Comparison of ENCODE assay signal across 25 mouse cellular contexts in the genomic region with DNA sequence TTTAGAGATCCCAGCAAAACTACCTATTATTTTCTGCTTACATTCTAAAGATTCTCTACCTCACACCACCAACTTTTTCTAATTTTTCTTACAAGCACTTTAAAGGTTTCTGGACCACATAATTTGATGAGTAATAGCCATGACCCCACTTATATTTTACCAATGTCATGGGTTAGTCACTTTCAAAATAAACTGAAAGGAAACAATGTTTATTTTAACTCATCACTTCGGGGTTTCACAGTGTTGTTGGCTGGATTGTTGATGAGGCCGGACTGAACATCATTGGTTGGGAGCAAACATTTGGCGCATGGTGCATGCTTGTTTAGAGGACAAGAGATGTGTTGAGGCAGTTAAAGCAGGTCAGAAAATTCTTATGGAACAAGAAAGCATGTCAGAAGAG.
"Had no signal": no experiment of that assay in that cellular context is flagged by ENCODE, and none has a peak within 500 bp of the region (broad histone marks: within the 10 kb centered on the region; RNA-seq: fewer than 3 reads in every experiment).

No protein-coding gene starts in this region.

- H3K4me3 ChIP-seq: heart, adult 2 months; heart, embryonic 10.5 days; heart, embryonic 12.5 days; hindbrain, embryonic 10.5 days; hindbrain, embryonic 12.5 days; intestine, embryonic 15.5 days; layer of hippocampus, adult 2 months; left cerebral cortex, adult 2 months; limb, embryonic 10.5 days; limb, embryonic 12.5 days; liver, embryonic 13.5 days; liver, embryonic 15.5 days had no signal

- H3K27me3 ChIP-seq: heart, embryonic 12.5 days; hindbrain, embryonic 12.5 days; intestine, embryonic 15.5 days; limb, embryonic 12.5 days; liver, embryonic 13.5 days; liver, embryonic 15.5 days had no signal

- H3K36me3 ChIP-seq: heart, embryonic 10.5 days; heart, embryonic 12.5 days; hindbrain, embryonic 10.5 days; hindbrain, embryonic 12.5 days; intestine, embryonic 15.5 days; limb, embryonic 10.5 days; limb, embryonic 12.5 days; liver, embryonic 13.5 days; liver, embryonic 15.5 days had no signal

- H3K4me2 ChIP-seq: heart, embryonic 12.5 days; hindbrain, embryonic 12.5 days; hindbrain, embryonic 14.5 days; intestine, embryonic 15.5 days; limb, embryonic 12.5 days; liver, embryonic 11.5 days; liver, embryonic 13.5 days; liver, embryonic 15.5 days had no signal

- DNase-seq: gastrocnemius, postnatal 14 days; gastrocnemius, postnatal 36 days; heart, adult 11 months; heart, adult 2 months; heart, postnatal 10 days; heart, postnatal 4 days; kidney, adult 18-20 months; kidney, adult 8-10 months; kidney, postnatal 10 days; kidney, postnatal 25 days; kidney, postnatal 4 days; liver; liver, embryonic 13.5 days had no signal
